Mouse (Mus musculus): ENCODE results near the gene Tgm5. TPM values are rescaled to one million over a fixed set of nuclear protein-coding genes. Genes with fewer than 3 reads are reported as not detected.
"Not testable (repeated sequence)": the region's sequence is repeated elsewhere in the genome, so short reads cannot be mapped to it uniquely, and the experiment has no call there.

Tgm5 gene
- polyA plus RNA-seq, 1 experiment from 2014 or later = not detected

GRCm38 (mm10) chr2:121041098-121041497, 44.5 kb downstream of the Tgm5 start:
- ATAC-seq (ENCODE audit: insufficient read depth) (no peak), DNase-seq (peak; percentile 64)
- Histone ChIP-seq H3K9ac (no peak overlapping the region), H3K36me3 (ENCODE audit: insufficient read depth) (no peaks in the 10 kb centered on the region), H3K9me3 (ENCODE audit: low read depth, low read length) (no peaks in the 10 kb centered on the region), H3K27ac (ENCODE audit: low read depth) (no peak overlapping the region), H3K4me1 (ENCODE audit: insufficient read depth) (no peaks in the 10 kb centered on the region), H3K4me2 (no peak overlapping the region), H3K4me3 (ENCODE audit: low read depth, low read length) (no peak overlapping the region), H3K27me3 (ENCODE audit: insufficient read depth, low read length) (no peaks in the 10 kb centered on the region)
- 23% methylated on average over 5 of the region's 5 CpGs for WGBS
- peak; percentile 69 for TF ChIP-seq CTCF (IDR thresholded peaks at IDR 0.05; ENCODE audit: low read depth)

- Histone ChIP-seq H3K36me3 (ENCODE audit: insufficient read depth) (no peaks in the 10 kb centered on the region), H3K4me2 (no peak overlapping the region), H3K4me3 (ENCODE audit: low read depth, low read length) (no peak overlapping the region), H3K9me3 (ENCODE audit: low read depth, low read length) (no peaks in the 10 kb centered on the region), H3K9ac (no peak overlapping the region), H3K4me1 (ENCODE audit: insufficient read depth) (no peaks in the 10 kb centered on the region), H3K27me3 (ENCODE audit: insufficient read depth, low read length) (no peaks in the 10 kb centered on the region), H3K27ac (ENCODE audit: low read depth) (no peak overlapping the region)
- 93% methylated on average over 1 of the region's 1 CpGs for WGBS
- no peak for ATAC-seq (ENCODE audit: insufficient read depth)
- no peak for DNase-seq
- TF ChIP-seq CTCF (IDR thresholded peaks at IDR 0.05; ENCODE audit: low read depth) = no peak
Observed at GRCm38 (mm10) chr2:121039382-121039781, 46.3 kb downstream of the Tgm5 start.

GRCm38 (mm10) chr2:121038851-121039250, 46.8 kb downstream of the Tgm5 start:
- H3K9ac ChIP-seq; H3K4me1 ChIP-seq (ENCODE audit: insufficient read depth); H3K9me3 ChIP-seq (ENCODE audit: low read depth, low read length); H3K4me3 ChIP-seq (ENCODE audit: low read depth, low read length); H3K27ac ChIP-seq (ENCODE audit: low read depth); H3K27me3 ChIP-seq (ENCODE audit: insufficient read depth, low read length); H3K4me2 ChIP-seq; ATAC-seq (ENCODE audit: insufficient read depth); H3K36me3 ChIP-seq (ENCODE audit: insufficient read depth); DNase-seq: not testable (repeated sequence)
- 77% methylated on average over 1 of the region's 1 CpGs for WGBS

- no peak within 1 kb of the TSS for H3K9ac ChIP-seq
- no peaks in the 10 kb centered on the region for H3K9me3 ChIP-seq (ENCODE audit: low read depth, low read length)
- ATAC-seq (ENCODE audit: insufficient read depth) (peak; percentile 69), DNase-seq (no peak)
- no peaks in the 10 kb centered on the region for H3K36me3 ChIP-seq (ENCODE audit: insufficient read depth)
- H3K27me3 ChIP-seq (ENCODE audit: insufficient read depth, low read length) = no peaks in the 10 kb centered on the region
- H3K4me3 ChIP-seq (ENCODE audit: low read depth, low read length) = peak within 1 kb of the TSS; percentile 18; the same call in 1 of the 2 replicates
- 24% methylated on average over 5 of the region's 5 CpGs for WGBS
- H3K4me1 ChIP-seq (ENCODE audit: insufficient read depth) = no peaks in the 10 kb centered on the region
- no peak within 1 kb of the TSS for H3K4me2 ChIP-seq
- no peak for TF ChIP-seq CTCF (IDR thresholded peaks at IDR 0.05; ENCODE audit: low read depth)
- H3K27ac ChIP-seq (ENCODE audit: low read depth) = 0 out of 2 replicates have a peak within 1 kb of the TSS, but pooled peaks have one; percentile 36
Observed at GRCm38 (mm10) chr2:121036733-121037341, 48.8 kb downstream of the Tgm5 start, which contains the start of gene Epb42. Epb42 (minus strand) TSS chr2:121037072.

- DNase-seq = no peak
- no peaks in the 10 kb centered on the region for H3K27me3 ChIP-seq (ENCODE audit: insufficient read depth, low read length)
- H3K4me3 ChIP-seq (ENCODE audit: low read depth, low read length) = no peak overlapping the region
- peaks cover 1% of the 10 kb centered on the region; the same call in 1 of the 2 replicates for H3K36me3 ChIP-seq (ENCODE audit: insufficient read depth)
- H3K9ac ChIP-seq = no peak overlapping the region
- H3K4me2 ChIP-seq = no peak overlapping the region
- H3K9me3 ChIP-seq (ENCODE audit: low read depth, low read length) = no peaks in the 10 kb centered on the region
- TF ChIP-seq CTCF (IDR thresholded peaks at IDR 0.05; ENCODE audit: low read depth) = no peak
- no peaks in the 10 kb centered on the region for H3K4me1 ChIP-seq (ENCODE audit: insufficient read depth)
- no peak for ATAC-seq (ENCODE audit: insufficient read depth)
- WGBS = 48% methylated on average over 5 of the region's 5 CpGs
- H3K27ac ChIP-seq (ENCODE audit: low read depth) = no peak overlapping the region
Observed at GRCm38 (mm10) chr2:121022918-121023317, 62.7 kb downstream of the Tgm5 start.

- no peak for ATAC-seq (ENCODE audit: insufficient read depth)
- no peak for TF ChIP-seq CTCF (IDR thresholded peaks at IDR 0.05; ENCODE audit: low read depth)
- WGBS = 92% methylated on average over 1 of the region's 1 CpGs
Observed at GRCm38 (mm10) chr2:121017151-121017550, 68.5 kb downstream of the Tgm5 start.

GRCm38 (mm10) chr2:121016226-121016625, 69.4 kb downstream of the Tgm5 start:
- H3K27ac ChIP-seq (ENCODE audit: low read depth) = no peak overlapping the region
- no peak overlapping the region for H3K4me2 ChIP-seq
- H3K4me1 ChIP-seq (ENCODE audit: insufficient read depth) = no peaks in the 10 kb centered on the region
- WGBS = 83% methylated on average over 9 of the region's 9 CpGs
- ATAC-seq (ENCODE audit: insufficient read depth) (no peak), DNase-seq (no peak)
- no peaks in the 10 kb centered on the region for H3K27me3 ChIP-seq (ENCODE audit: insufficient read depth, low read length)
- no peak overlapping the region for H3K9ac ChIP-seq
- no peaks in the 10 kb centered on the region for H3K9me3 ChIP-seq (ENCODE audit: low read depth, low read length)
- peaks cover 27% of the 10 kb centered on the region for H3K36me3 ChIP-seq (ENCODE audit: insufficient read depth)
- no peak overlapping the region for H3K4me3 ChIP-seq (ENCODE audit: low read depth, low read length)
- TF ChIP-seq CTCF (IDR thresholded peaks at IDR 0.05; ENCODE audit: low read depth) = no peak

More at GRCm38 (mm10) chr2:121017151-121017550, 68.5 kb downstream of the Tgm5 start:
- DNase-seq = no peak
- Histone ChIP-seq H3K36me3 (ENCODE audit: insufficient read depth) (peaks cover 25% of the 10 kb centered on the region), H3K4me1 (ENCODE audit: insufficient read depth) (no peaks in the 10 kb centered on the region), H3K27me3 (ENCODE audit: insufficient read depth, low read length) (no peaks in the 10 kb centered on the region), H3K9me3 (ENCODE audit: low read depth, low read length) (no peaks in the 10 kb centered on the region), H3K4me2 (no peak overlapping the region), H3K27ac (ENCODE audit: low read depth) (no peak overlapping the region), H3K4me3 (ENCODE audit: low read depth, low read length) (no peak overlapping the region), H3K9ac (no peak overlapping the region)
